Comparison of ENCODE assay signal across 7 mouse cellular contexts in genomic region chr4:63558407-63559081, GRCm38 (mm10). TPM values are rescaled to one million over a fixed set of nuclear protein-coding genes. Genes with fewer than 3 reads are reported as not detected.
DNase-seq lines count a peak whose midpoint lies in the region.

TSS of gene Tmem268 (plus strand) at chr4:63558781.

- intact Hi-C loops in gastrocnemius, postnatal 14 days (cut with DNase I; ENCODE audit: low total_unique reads) = no loop called here
- intact Hi-C loops in left cerebral cortex, postnatal 4 days (cut with DNase I) = no loop called here

- peak; percentile 93 for DNase-seq in adrenal gland, adult 2 months
- DNase-seq in embryo, embryonic 10 days (ENCODE audit: low spot score) = peak; percentile 71
- DNase-seq in gastrocnemius, postnatal 14 days = peak; percentile 79
- DNase-seq in induced T-regulatory cell, adult 2 months (ENCODE audit: low read depth) = peak; percentile 88
- peak; percentile 73 for DNase-seq in left cerebral cortex, postnatal 4 days
- peak; percentile 82 for DNase-seq in midbrain, embryonic 10.5 days (ENCODE audit: low spot score)
- DNase-seq in right cerebral cortex, postnatal 36 days (ENCODE audit: low spot score in 2 of 2) = peak; percentile 38 to 46

- H3K36me3 ChIP-seq in midbrain, embryonic 10.5 days = peaks cover 7% of the 10 kb centered on the region; the same call in 1 of the 2 replicates

- WGBS in midbrain, embryonic 10.5 days = under 1% methylated on average over 77 of the region's 81 CpGs

- peaks cover 79% of the 10 kb centered on the region for H3K4me1 ChIP-seq in midbrain, embryonic 10.5 days

- no peaks in the 10 kb centered on the region for H3K9me3 ChIP-seq in midbrain, embryonic 10.5 days (replicated peaks)

- H3K27me3 ChIP-seq in midbrain, embryonic 10.5 days (ENCODE audit: low read depth, poor library complexity, severe bottlenecking) = peaks cover 7% of the 10 kb centered on the region; the same call in 1 of the 2 replicates

- peak within 1 kb of the TSS; percentile 95 for H3K27ac ChIP-seq in midbrain, embryonic 10.5 days (replicated peaks)

- peak within 1 kb of the TSS; percentile 72 for H3K4me3 ChIP-seq in midbrain, embryonic 10.5 days

RNA-seq across cellular contexts. Expression of gene Tmem268, which starts in this region (rescaled TPM):
- total RNA-seq in adrenal gland, adult 2 months (2021) = 10 to 100 TPM; 10.4 to 12.6 TPM
- 7.5 and 7.7 TPM in 2 replicates for polyA plus RNA-seq in adrenal gland, adult 2 months (2012; rRNA removed)
- 10 to 100 TPM in 1 of 2 experiments, 1 to 10 TPM in 1; 8.7 to 10.6 TPM for total RNA-seq in gastrocnemius, postnatal 14 days (2021)
- 1 to 10 TPM; 3.9 to 4.4 TPM for total RNA-seq in left cerebral cortex, postnatal 4 days (2021)
- 9.7 and 10.0 TPM in 2 replicates for polyA plus RNA-seq in midbrain, embryonic 10.5 days (2016; fragmentation: Nextera tagmentation; extraction: Ambion mirVana)

Comparison
In these comparisons a context has a peak if more than half of its experiments do, and no peak if none do; other contexts are left out.
1. Peak in every context shown above with its lines: DNase-seq, H3K4me3 ChIP-seq and H3K27ac ChIP-seq.
2. DNase-seq: peak in every context shown above with its lines; median percentile 93 in adrenal gland, adult 2 months; 88 in induced T-regulatory cell, adult 2 months; 82 in midbrain, embryonic 10.5 days; 79 in gastrocnemius, postnatal 14 days; 73 in left cerebral cortex, postnatal 4 days; 71 in embryo, embryonic 10 days; 42 in right cerebral cortex, postnatal 36 days.